Mouse (Mus musculus): ENCODE results near the gene Krt222. TPM values are rescaled to one million over a fixed set of nuclear protein-coding genes. Genes with fewer than 3 reads are reported as not detected.

The Krt222 gene
- 0.57 and 2.1 TPM in 2 replicates for polyA plus RNA-seq (2012; rRNA removed; ENCODE audit: low replicate concordance)

DNA sequence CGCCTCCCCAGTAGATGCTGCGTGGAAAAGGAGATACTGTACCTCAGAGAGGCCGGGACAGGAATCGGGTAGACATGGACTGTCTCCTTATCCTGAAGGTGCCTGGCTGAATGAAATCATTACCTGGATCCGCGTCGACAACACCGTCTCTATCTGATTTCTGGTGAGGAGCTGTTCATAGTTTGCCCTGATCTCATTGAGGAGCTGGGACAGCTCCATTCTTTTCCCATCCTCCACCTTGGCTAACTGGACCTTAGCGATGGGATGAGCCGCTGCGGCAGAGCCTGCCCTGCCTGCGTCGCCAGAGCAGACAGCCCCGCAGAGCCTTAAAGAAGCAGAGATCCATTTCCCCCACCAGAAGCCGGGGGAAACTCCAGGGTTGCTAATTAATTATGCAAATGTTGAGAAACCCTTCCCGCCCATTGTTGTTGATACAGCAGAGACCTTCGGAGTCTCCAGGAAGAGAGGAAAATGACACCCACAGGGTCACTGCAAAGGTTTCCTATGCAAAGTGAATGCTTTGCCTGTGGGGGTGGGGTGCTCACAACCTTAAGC lies at the start of gene Krt222:
TSS of gene Krt222 (minus strand) at position 266 of the 555 bp plus-strand sequence.

DNA sequence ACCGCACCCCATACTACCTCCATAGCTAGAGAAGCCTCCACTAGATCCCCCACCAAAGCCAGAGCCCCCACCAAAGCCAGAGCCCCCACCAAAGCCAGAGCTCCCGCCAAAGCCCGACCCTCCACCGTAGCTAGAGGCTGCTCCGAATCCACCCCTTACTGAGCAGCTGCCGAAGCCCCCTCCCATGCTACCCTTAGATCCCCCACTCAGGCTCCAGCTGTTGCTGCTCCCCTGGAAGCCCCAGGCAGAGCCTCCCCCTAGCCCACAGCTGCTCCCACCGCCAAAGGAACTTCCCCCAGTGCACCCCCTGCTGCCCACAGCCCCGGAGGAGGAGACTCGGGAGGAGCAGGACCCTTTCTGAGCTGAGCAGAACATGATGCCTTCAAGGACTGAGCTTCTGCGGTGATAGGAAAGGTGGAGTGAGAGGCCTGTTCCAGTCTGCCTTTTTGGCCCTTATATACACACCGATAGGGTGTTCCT lies 41.0 kb upstream of the Krt222 start, which contains the start of gene Krt24:
TSS of gene Krt24 (minus strand) at position 430 of the 480 bp plus-strand sequence.

DNA sequence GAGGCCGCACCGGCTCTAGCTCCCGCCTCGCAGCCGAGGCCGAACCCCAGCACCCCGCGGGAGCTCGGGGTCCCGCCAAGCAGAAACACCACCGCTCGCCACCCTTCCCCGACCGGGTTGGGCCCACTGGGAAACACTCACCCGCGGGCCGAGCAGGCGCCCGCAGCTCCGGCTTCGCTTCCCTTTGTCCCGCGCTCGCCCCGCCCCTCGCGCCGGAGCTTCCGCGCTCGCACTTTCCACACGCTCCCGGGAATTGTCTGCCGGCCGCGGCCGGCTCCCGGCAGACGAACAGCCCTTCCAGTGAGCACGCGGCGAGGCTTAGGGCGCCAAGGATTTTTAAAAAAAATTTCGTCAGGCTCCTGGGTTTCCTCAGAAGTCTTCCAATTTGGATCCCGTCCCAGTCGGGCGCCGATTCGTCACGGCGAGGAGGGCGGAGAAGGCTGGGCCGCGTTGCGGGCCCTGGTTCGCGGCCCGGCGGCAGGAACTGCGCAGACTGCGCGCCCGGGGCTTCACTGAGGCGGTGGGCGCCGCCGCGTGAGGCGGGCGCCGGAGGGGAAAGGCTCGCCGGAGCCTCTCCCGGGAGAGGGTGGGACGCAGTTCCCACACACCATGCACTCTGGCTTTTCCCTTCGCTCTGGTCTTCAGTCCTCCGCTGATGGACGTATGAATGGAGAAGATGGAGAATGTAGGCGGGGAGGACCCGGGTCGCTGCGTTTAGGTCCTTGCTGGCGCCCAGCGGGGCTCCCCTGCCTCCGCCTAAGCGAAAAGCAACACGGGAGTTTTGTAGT lies 13.4 kb downstream of the Krt222 start, which contains the start of gene Smarce1:
TSS of gene Smarce1 (minus strand) at position 757 of the 788 bp plus-strand sequence.

Other genes with a start within 250 kb of the Krt222 start
- 1.5 and 8.7 TPM in 2 replicates for gene Top2a, start 219.9 kb downstream of the Krt222 start, polyA plus RNA-seq (2012; rRNA removed; ENCODE audit: low replicate concordance)
- 1,047 and 2,025 TPM in 2 replicates for gene Igfbp4, start 202.8 kb downstream of the Krt222 start, polyA plus RNA-seq (2012; rRNA removed; ENCODE audit: low replicate concordance)
- 2.4 and 10.1 TPM in 2 replicates for gene Tns4, start 154.8 kb downstream of the Krt222 start, polyA plus RNA-seq (2012; rRNA removed; ENCODE audit: low replicate concordance)
- 2.8 and 3.1 TPM in 2 replicates for gene Ccr7, start 89.0 kb downstream of the Krt222 start, polyA plus RNA-seq (2012; rRNA removed; ENCODE audit: low replicate concordance)
- gene Smarce1, start 13.1 kb downstream of the Krt222 start, polyA plus RNA-seq (2012; rRNA removed; ENCODE audit: low replicate concordance) = 17.4 and 34.5 TPM in 2 replicates
- not detected in 2 replicates for gene Krt24, start 41.2 kb upstream of the Krt222 start, polyA plus RNA-seq (2012; rRNA removed; ENCODE audit: low replicate concordance)
- gene Krt25, start 78.9 kb upstream of the Krt222 start, polyA plus RNA-seq (2012; rRNA removed; ENCODE audit: low replicate concordance) = 0.45 TPM in 1 of 2 replicates, not detected in the other
- gene Krt26, start 93.9 kb upstream of the Krt222 start, polyA plus RNA-seq (2012; rRNA removed; ENCODE audit: low replicate concordance) = not detected in 2 replicates
- not detected in 2 replicates for gene Krt27, start 107.0 kb upstream of the Krt222 start, polyA plus RNA-seq (2012; rRNA removed; ENCODE audit: low replicate concordance)
- 0.09 and 0.12 TPM in 2 replicates for gene Krt28, start 130.8 kb upstream of the Krt222 start, polyA plus RNA-seq (2012; rRNA removed; ENCODE audit: low replicate concordance)
- 0.95 and 1.5 TPM in 2 replicates for gene Krt10, start 145.3 kb upstream of the Krt222 start, polyA plus RNA-seq (2012; rRNA removed; ENCODE audit: low replicate concordance)
- 0.48 TPM in 1 of 2 replicates, not detected in the other for gene Krt12, start 178.2 kb upstream of the Krt222 start, polyA plus RNA-seq (2012; rRNA removed; ENCODE audit: low replicate concordance)
- 0.21 and 0.69 TPM in 2 replicates for gene Krt20, start 194.1 kb upstream of the Krt222 start, polyA plus RNA-seq (2012; rRNA removed; ENCODE audit: low replicate concordance)
- gene Krt23, start 249.1 kb upstream of the Krt222 start, polyA plus RNA-seq (2012; rRNA removed; ENCODE audit: low replicate concordance) = 7.2 TPM in 1 of 2 replicates, not detected in the other